Mouse (Mus musculus) heart, postnatal 0 days (tissue): ENCODE results near the gene Smo. TPM values are rescaled to one million over a fixed set of nuclear protein-coding genes. Genes with fewer than 3 reads are reported as not detected.

Source experiments
- ATAC-seq: fragments of 200-750 bp; cut with Nextera tagmentation; 2 replicates; pipeline ENCODE4 v1.8.0; 2017; ENCODE audit warnings: low read depth, moderate number of reproducible peaks, moderate library complexity; ENCODE audit not compliant: insufficient read depth
- DNase-seq: peaks from one replicate; pipeline ENCODE4 v3.0.0-alpha.2; 2016; ENCODE audit warnings: low spot score
- H3K27ac ChIP-seq: fragments of 300-500 bp; sonication (generic); 2 replicates; pipeline ENCODE4 v1.5.1; 2014; ENCODE audit warnings: low read depth, mild to moderate bottlenecking
- H3K27me3 ChIP-seq: fragments of 300-500 bp; sonication (generic); 2 replicates; pipeline ENCODE4 v1.6.1; 2014; ENCODE audit warnings: low read length, mixed read lengths; ENCODE audit not compliant: control insufficient read depth, insufficient read depth
- H3K36me3 ChIP-seq: fragments of 300-500 bp; sonication (generic); replicated peaks from 2 replicates; pipeline ENCODE4 v1.6.1; 2014; ENCODE audit warnings: low read length, mixed read lengths; ENCODE audit not compliant: control insufficient read depth, insufficient read depth
- H3K4me1 ChIP-seq: fragments of 300-500 bp; sonication (generic); 2 replicates; pipeline ENCODE4 v1.6.1; 2014; ENCODE audit warnings: antibody characterized with exemption; ENCODE audit not compliant: control insufficient read depth, insufficient read depth
- H3K4me2 ChIP-seq: fragments of 300-500 bp; sonication (generic); 2 replicates; pipeline ENCODE4 v1.6.1; 2014; ENCODE audit warnings: low read depth, mild to moderate bottlenecking, low read length, moderate library complexity
- H3K4me3 ChIP-seq: fragments of 300-500 bp; sonication (generic); 2 replicates; pipeline ENCODE4 v1.5.1; 2014; ENCODE audit warnings: low read depth, low read length
- H3K9ac ChIP-seq: fragments of 300-500 bp; sonication (generic); replicated peaks from 2 replicates; pipeline ENCODE4 v1.6.1; 2014; ENCODE audit warnings: low read depth, low read length, mixed read lengths
- H3K9me3 ChIP-seq: fragments of 300-500 bp; sonication (generic); replicated peaks from 2 replicates; pipeline ENCODE4 v1.6.1; 2016; ENCODE audit warnings: low read length; ENCODE audit not compliant: control insufficient read depth
- CTCF ChIP-seq: IDR thresholded peaks from 2 replicates; pipeline ENCODE4 v1.5.1; 2016; ENCODE audit warnings: antibody characterized with exemption, control low read depth, low read depth
- EP300 ChIP-seq: IDR thresholded peaks from 2 replicates; pipeline ENCODE4 v1.6.1; 2016; ENCODE audit warnings: antibody characterized with exemption, low read depth
- WGBS: fragments of 180-500 bp; shearing (Covaris S2); extraction: QIAGEN DNeasy Blood & Tissue Kit; methylation state at CpG from one replicate; pipeline ENCODE4 v1.1.7; 2014; 5-methylcytosine and 5-hydroxymethylcytosine counted together
- polyA plus RNA-seq: library from polyadenylated mRNA; unstranded; fragments of >200 nt; fragmentation: Nextera tagmentation; extraction: Ambion mirVana; gene quantifications from 2 replicates; pipeline ENCODE4 v1.2.1, GENCODE M21; 2015
- total RNA-seq: library from RNA; depleted of rRNA; stranded (reverse); fragments of >200 nt; gene quantifications from 2 replicates; pipeline ENCODE4 v1.2.3, GENCODE M21; 2014; ENCODE audit warnings: low replicate concordance

Gene Smo
- total and polyA plus RNA-seq, 2 experiments from 2014 or later: 7.1 to 50.9 TPM

GRCm38 (mm10) chr6:29788779-29789350 lies 53.6 kb downstream of the Smo start:
- Histone ChIP-seq H3K4me3 (no peak overlapping the region), H3K4me1 (no peaks in the 10 kb centered on the region), H3K9me3 (no peaks in the 10 kb centered on the region), H3K27me3 (no peaks in the 10 kb centered on the region), H3K27ac (no peak overlapping the region), H3K4me2 (no peak overlapping the region), H3K36me3 (no peaks in the 10 kb centered on the region), H3K9ac (no peak overlapping the region)
- WGBS: 84% methylated on average over 3 of the region's 3 CpGs
- ATAC-seq (no peak), DNase-seq (no peak)
- TF ChIP-seq CTCF: no peak
- TF ChIP-seq EP300: no peak

- Histone ChIP-seq H3K9ac (no peak overlapping the region), H3K4me2 (no peak overlapping the region), H3K36me3 (no peaks in the 10 kb centered on the region), H3K27me3 (no peaks in the 10 kb centered on the region), H3K27ac (no peak overlapping the region), H3K4me3 (no peak overlapping the region), H3K4me1 (no peaks in the 10 kb centered on the region), H3K9me3 (no peaks in the 10 kb centered on the region)
- TF ChIP-seq EP300 (no peak), CTCF (no peak)
- ATAC-seq (no peak), DNase-seq (no peak)
- WGBS: 75% methylated on average over 3 of the region's 3 CpGs
Measured at GRCm38 (mm10) chr6:29790014-29790698, 54.9 kb downstream of the Smo start.

GRCm38 (mm10) chr6:29793520-29793919 lies 58.2 kb downstream of the Smo start:
- DNase-seq: no peak
- 64% methylated on average over 1 of the region's 1 CpGs for WGBS
- H3K27me3 ChIP-seq: no peaks in the 10 kb centered on the region
- no peak overlapping the region for H3K27ac ChIP-seq
- H3K9me3 ChIP-seq: no peaks in the 10 kb centered on the region
- no peak overlapping the region for H3K4me2 ChIP-seq
- H3K36me3 ChIP-seq: no peaks in the 10 kb centered on the region
- H3K4me1 ChIP-seq: no peaks in the 10 kb centered on the region
- ATAC-seq: no peak
- no peak overlapping the region for H3K4me3 ChIP-seq
- TF ChIP-seq CTCF (no peak), EP300 (no peak)
- no peak overlapping the region for H3K9ac ChIP-seq

- Histone ChIP-seq H3K4me2 (no peak overlapping the region), H3K27ac (no peak overlapping the region), H3K4me3 (no peak overlapping the region), H3K4me1 (no peaks in the 10 kb centered on the region), H3K27me3 (no peaks in the 10 kb centered on the region), H3K9me3 (no peaks in the 10 kb centered on the region), H3K9ac (no peak overlapping the region), H3K36me3 (no peaks in the 10 kb centered on the region)
- ATAC-seq (no peak), DNase-seq (no peak)
- no peak for TF ChIP-seq CTCF
- TF ChIP-seq EP300: no peak
- WGBS: 78% methylated on average over 6 of the region's 6 CpGs
Measured at GRCm38 (mm10) chr6:29794582-29794981, 59.3 kb downstream of the Smo start.

GRCm38 (mm10) chr6:29802979-29803378 lies 67.7 kb downstream of the Smo start:
- Histone ChIP-seq H3K9ac (no peak overlapping the region), H3K27me3 (no peaks in the 10 kb centered on the region), H3K27ac (no peak overlapping the region), H3K36me3 (no peaks in the 10 kb centered on the region), H3K4me3 (no peak overlapping the region), H3K9me3 (no peaks in the 10 kb centered on the region), H3K4me2 (no peak overlapping the region), H3K4me1 (no peaks in the 10 kb centered on the region)
- ATAC-seq (no peak), DNase-seq (no peak)
- 83% methylated on average over 1 of the region's 1 CpGs for WGBS
- no peak for TF ChIP-seq CTCF
- no peak for TF ChIP-seq EP300

GRCm38 (mm10) chr6:29804006-29804405 lies 68.7 kb downstream of the Smo start:
- no peak overlapping the region for H3K4me3 ChIP-seq
- no peaks in the 10 kb centered on the region for H3K36me3 ChIP-seq
- H3K9me3 ChIP-seq: no peaks in the 10 kb centered on the region
- no peak for DNase-seq
- no peaks in the 10 kb centered on the region for H3K27me3 ChIP-seq
- H3K9ac ChIP-seq: no peak overlapping the region
- no peak for TF ChIP-seq EP300
- TF ChIP-seq CTCF: no peak
- no peaks in the 10 kb centered on the region for H3K4me1 ChIP-seq
- no peak overlapping the region for H3K4me2 ChIP-seq
- no peak for ATAC-seq
- WGBS: 66% methylated on average over 3 of the region's 3 CpGs
- no peak overlapping the region for H3K27ac ChIP-seq
